Mouse (Mus musculus): ENCODE results near the gene Csf3r. TPM values are rescaled to one million over a fixed set of nuclear protein-coding genes. Genes with fewer than 3 reads are reported as not detected.
"Not testable (repeated sequence)": the region's sequence is repeated elsewhere in the genome, so short reads cannot be mapped to it uniquely, and the experiment has no call there.

The Csf3r gene
- total RNA-seq (2014; fragmentation: Nextera tagmentation): not detected in 2 replicates
- total RNA-seq (2017): 0.05 TPM in 1 of 2 replicates, not detected in the other
- 0.02 TPM in 1 of 2 replicates, not detected in the other for polyA plus RNA-seq (2012)

GRCm38 (mm10) chr4:126024303-126024900 lies at the start of gene Csf3r:
Gene Csf3r (plus strand): TSS chr4:126024550.
- ATAC-seq (ENCODE audit: extremely low read depth, insufficient number of reproducible peaks, low FRiP score, poor library complexity, severe bottlenecking): no peak
- no peaks in the 10 kb centered on the region for H3K36me3 ChIP-seq (replicated peaks)
- peaks cover 2% of the 10 kb centered on the region; the same call in 1 of the 2 replicates for H3K27me3 ChIP-seq (ENCODE audit: insufficient read depth, low read length)
- H3K4me1 ChIP-seq (ENCODE audit: insufficient read depth, low read depth, low read length): peaks cover 12% of the 10 kb centered on the region
- TF ChIP-seq CTCF (IDR thresholded peaks at IDR 0.05; ENCODE audit: low read depth, low read length) (no peak), GATA1 (IDR thresholded peaks at IDR 0.05; ENCODE audit: borderline replicate concordance, low read length) (no peak), POLR2AphosphoS5 (IDR thresholded peaks at IDR 0.05; ENCODE audit: insufficient replicate concordance, low read depth, low read length) (no peak), TAL1 (conservative IDR thresholded peaks at IDR 0.05; ENCODE audit: low read depth, low read length) (no peak), GATA2 (IDR thresholded peaks at IDR 0.05; ENCODE audit: borderline replicate concordance, low read depth, low read length) (no peak)
- no peak for DNase-seq (ENCODE audit: low spot score)
- H3K9me3 ChIP-seq (replicated peaks): no peaks in the 10 kb centered on the region
- no peak within 1 kb of the TSS for H3K4me3 ChIP-seq (ENCODE audit: low read depth, low read length)

GRCm38 (mm10) chr4:125977768-125978167 lies 46.6 kb upstream of the Csf3r start:
- no peak for DNase-seq (ENCODE audit: low spot score)
- Histone ChIP-seq H3K27me3 (ENCODE audit: insufficient read depth, low read length) (no peaks in the 10 kb centered on the region), H3K4me3 (ENCODE audit: low read depth, low read length) (no peak overlapping the region), H3K4me1 (ENCODE audit: insufficient read depth, low read depth, low read length) (no peaks in the 10 kb centered on the region), H3K9me3 (replicated peaks) (peaks cover 50% of the 10 kb centered on the region), H3K36me3 (replicated peaks) (no peaks in the 10 kb centered on the region)
- ATAC-seq (ENCODE audit: extremely low read depth, insufficient number of reproducible peaks, low FRiP score, poor library complexity, severe bottlenecking): no peak
- TF ChIP-seq GATA2 (IDR thresholded peaks at IDR 0.05; ENCODE audit: borderline replicate concordance, low read depth, low read length) (no peak), POLR2AphosphoS5 (IDR thresholded peaks at IDR 0.05; ENCODE audit: insufficient replicate concordance, low read depth, low read length) (no peak), GATA1 (IDR thresholded peaks at IDR 0.05; ENCODE audit: borderline replicate concordance, low read length) (no peak), TAL1 (conservative IDR thresholded peaks at IDR 0.05; ENCODE audit: low read depth, low read length) (no peak), CTCF (IDR thresholded peaks at IDR 0.05; ENCODE audit: low read depth, low read length) (no peak)

GRCm38 (mm10) chr4:125983279-125983678 lies 41.1 kb upstream of the Csf3r start:
- peaks cover 24% of the 10 kb centered on the region for H3K9me3 ChIP-seq (replicated peaks)
- DNase-seq (ENCODE audit: low spot score): no peak
- TF ChIP-seq GATA1 (IDR thresholded peaks at IDR 0.05; ENCODE audit: borderline replicate concordance, low read length) (no peak), CTCF (IDR thresholded peaks at IDR 0.05; ENCODE audit: low read depth, low read length) (no peak), POLR2AphosphoS5 (IDR thresholded peaks at IDR 0.05; ENCODE audit: insufficient replicate concordance, low read depth, low read length) (no peak), GATA2 (IDR thresholded peaks at IDR 0.05; ENCODE audit: borderline replicate concordance, low read depth, low read length) (no peak), TAL1 (conservative IDR thresholded peaks at IDR 0.05; ENCODE audit: low read depth, low read length) (no peak)
- no peaks in the 10 kb centered on the region for H3K27me3 ChIP-seq (ENCODE audit: insufficient read depth, low read length)
- H3K4me3 ChIP-seq (ENCODE audit: low read depth, low read length): no peak overlapping the region
- ATAC-seq (ENCODE audit: extremely low read depth, insufficient number of reproducible peaks, low FRiP score, poor library complexity, severe bottlenecking): no peak
- H3K4me1 ChIP-seq (ENCODE audit: insufficient read depth, low read depth, low read length): no peaks in the 10 kb centered on the region
- no peaks in the 10 kb centered on the region for H3K36me3 ChIP-seq (replicated peaks)

GRCm38 (mm10) chr4:125985703-125986102 lies 38.6 kb upstream of the Csf3r start:
- not testable (repeated sequence) for H3K4me3 ChIP-seq (ENCODE audit: low read depth, low read length); ATAC-seq (ENCODE audit: extremely low read depth, insufficient number of reproducible peaks, low FRiP score, poor library complexity, severe bottlenecking); DNase-seq (ENCODE audit: low spot score); H3K4me1 ChIP-seq (ENCODE audit: insufficient read depth, low read depth, low read length); H3K36me3 ChIP-seq (replicated peaks); H3K27me3 ChIP-seq (ENCODE audit: insufficient read depth, low read length)
- peaks cover 18% of the 10 kb centered on the region for H3K9me3 ChIP-seq (replicated peaks)

- H3K36me3 ChIP-seq (replicated peaks): no peaks in the 10 kb centered on the region
- ATAC-seq (ENCODE audit: extremely low read depth, insufficient number of reproducible peaks, low FRiP score, poor library complexity, severe bottlenecking) (no peak), DNase-seq (ENCODE audit: low spot score) (no peak)
- no peaks in the 10 kb centered on the region for H3K27me3 ChIP-seq (ENCODE audit: insufficient read depth, low read length)
- H3K4me3 ChIP-seq (ENCODE audit: low read depth, low read length): no peak overlapping the region
- no peak for TF ChIP-seq GATA2 (IDR thresholded peaks at IDR 0.05; ENCODE audit: borderline replicate concordance, low read depth, low read length)
- no peak for TF ChIP-seq GATA1 (IDR thresholded peaks at IDR 0.05; ENCODE audit: borderline replicate concordance, low read length)
- TF ChIP-seq TAL1 (conservative IDR thresholded peaks at IDR 0.05; ENCODE audit: low read depth, low read length): no peak
- TF ChIP-seq POLR2AphosphoS5 (IDR thresholded peaks at IDR 0.05; ENCODE audit: insufficient replicate concordance, low read depth, low read length): no peak
- TF ChIP-seq CTCF (IDR thresholded peaks at IDR 0.05; ENCODE audit: low read depth, low read length): no peak
- H3K9me3 ChIP-seq (replicated peaks): peaks cover 13% of the 10 kb centered on the region
- no peaks in the 10 kb centered on the region for H3K4me1 ChIP-seq (ENCODE audit: insufficient read depth, low read depth, low read length)
Observed at GRCm38 (mm10) chr4:125987071-125987470, 37.3 kb upstream of the Csf3r start.

GRCm38 (mm10) chr4:125989061-125989460 lies 35.3 kb upstream of the Csf3r start:
- TF ChIP-seq TAL1 (conservative IDR thresholded peaks at IDR 0.05; ENCODE audit: low read depth, low read length) (no peak), CTCF (IDR thresholded peaks at IDR 0.05; ENCODE audit: low read depth, low read length) (no peak), POLR2AphosphoS5 (IDR thresholded peaks at IDR 0.05; ENCODE audit: insufficient replicate concordance, low read depth, low read length) (no peak), GATA1 (IDR thresholded peaks at IDR 0.05; ENCODE audit: borderline replicate concordance, low read length) (no peak), GATA2 (IDR thresholded peaks at IDR 0.05; ENCODE audit: borderline replicate concordance, low read depth, low read length) (no peak)
- Histone ChIP-seq H3K4me3 (ENCODE audit: low read depth, low read length) (no peak overlapping the region), H3K9me3 (replicated peaks) (peaks cover 13% of the 10 kb centered on the region), H3K27me3 (ENCODE audit: insufficient read depth, low read length) (no peaks in the 10 kb centered on the region), H3K36me3 (replicated peaks) (no peaks in the 10 kb centered on the region), H3K4me1 (ENCODE audit: insufficient read depth, low read depth, low read length) (no peaks in the 10 kb centered on the region)
- no peak for ATAC-seq (ENCODE audit: extremely low read depth, insufficient number of reproducible peaks, low FRiP score, poor library complexity, severe bottlenecking)
- DNase-seq (ENCODE audit: low spot score): no peak
